Mouse (Mus musculus): ENCODE measurements around the gene Cnbd2. TPM values are rescaled to one million over a fixed set of nuclear protein-coding genes. Genes with fewer than 3 reads are reported as not detected.
A peak's percentile ranks its signal among the peaks of the same experiment; 100 is the strongest.

The Cnbd2 gene
- total and polyA plus RNA-seq, 2 experiments from 2014 or later: 3.3 to 10.0 TPM

DNA sequence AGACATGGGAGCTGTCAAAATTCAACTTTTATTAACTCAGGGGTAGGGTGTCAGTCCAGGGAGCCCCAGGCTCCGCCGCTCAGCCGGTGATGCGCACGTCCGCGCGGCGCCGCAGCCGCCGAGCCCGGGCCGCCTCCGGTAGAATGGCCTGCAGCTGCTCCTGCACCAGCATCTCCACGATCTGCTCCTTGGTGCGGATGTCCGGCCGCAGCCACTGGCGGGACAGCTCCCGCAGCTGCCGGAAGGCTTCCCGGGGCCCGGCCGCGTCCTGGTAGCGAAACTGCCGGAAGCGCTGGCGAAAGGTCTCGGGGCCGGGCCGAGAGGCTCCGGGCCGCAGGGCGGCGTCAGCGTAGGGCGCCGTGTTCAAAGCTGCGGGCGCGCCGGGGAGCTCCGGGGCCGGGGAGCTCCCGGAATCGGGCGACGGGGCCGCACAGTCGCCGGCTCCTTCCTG, 233 bp upstream of the Cnbd2 start:
- Histone ChIP-seq H3K4me2 (ENCODE audit: low read depth, low read length, poor library complexity, severe bottlenecking) (peak overlapping the region; percentile 77), H3K36me3 (ENCODE audit: insufficient read depth, low read length) (no peaks in the 10 kb centered on the region), H3K9ac (replicated peaks; ENCODE audit: low read length, poor library complexity, severe bottlenecking) (peak overlapping the region; percentile 93), H3K9me3 (ENCODE audit: low read length) (no peaks in the 10 kb centered on the region), H3K4me1 (ENCODE audit: insufficient read depth, low read length) (no peaks in the 10 kb centered on the region), H3K4me3 (ENCODE audit: low read depth, low read length) (peak overlapping the region; percentile 89), H3K27ac (ENCODE audit: low read depth, low read length) (peak overlapping the region; percentile 97), H3K27me3 (ENCODE audit: insufficient read depth, low read length) (no peaks in the 10 kb centered on the region)
- WGBS: under 1% methylated on average over 53 of the region's 53 CpGs
- DNase-seq (ENCODE audit: low spot score) (peak; percentile 17), ATAC-seq (ENCODE audit: low FRiP score) (peak; percentile 70)
- TF ChIP-seq CTCF (IDR thresholded peaks at IDR 0.05): no peak

DNA sequence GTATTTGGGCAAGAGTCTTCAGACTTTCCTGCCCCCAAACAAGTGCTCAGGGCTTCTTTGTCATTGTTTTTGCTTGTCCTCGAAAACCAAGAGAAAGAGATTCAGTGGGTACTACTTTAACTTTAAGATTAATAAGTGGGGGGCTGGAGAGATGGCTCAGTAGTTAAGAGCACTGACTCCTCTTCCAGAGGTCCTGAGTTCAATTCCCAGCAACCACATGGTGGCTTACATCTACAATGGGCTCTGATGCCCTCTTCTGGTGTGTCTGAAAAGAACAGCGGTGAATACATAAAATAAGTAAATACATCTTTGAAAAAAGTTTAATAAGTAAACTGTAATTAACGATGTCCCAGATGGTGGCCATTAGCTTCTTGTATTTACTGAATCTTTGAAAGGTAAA, 1.1 kb downstream of the Cnbd2 start:
- H3K9me3 ChIP-seq (ENCODE audit: low read length): no peaks in the 10 kb centered on the region
- H3K9ac ChIP-seq (replicated peaks; ENCODE audit: low read length, poor library complexity, severe bottlenecking): peak overlapping the region; percentile 93; the same call in 1 of the 2 replicates
- WGBS: 56% methylated on average over 3 of the region's 3 CpGs
- peak overlapping the region; percentile 77 for H3K4me2 ChIP-seq (ENCODE audit: low read depth, low read length, poor library complexity, severe bottlenecking)
- H3K4me1 ChIP-seq (ENCODE audit: insufficient read depth, low read length): no peaks in the 10 kb centered on the region
- peak overlapping the region; percentile 89 for H3K4me3 ChIP-seq (ENCODE audit: low read depth, low read length)
- peak overlapping the region; percentile 97; the same call in 1 of the 2 replicates for H3K27ac ChIP-seq (ENCODE audit: low read depth, low read length)
- no peak for DNase-seq (ENCODE audit: low spot score)
- TF ChIP-seq CTCF (IDR thresholded peaks at IDR 0.05): peak; percentile 44
- no peak for ATAC-seq (ENCODE audit: low FRiP score)
- no peaks in the 10 kb centered on the region for H3K36me3 ChIP-seq (ENCODE audit: insufficient read depth, low read length)
- H3K27me3 ChIP-seq (ENCODE audit: insufficient read depth, low read length): no peaks in the 10 kb centered on the region

DNA sequence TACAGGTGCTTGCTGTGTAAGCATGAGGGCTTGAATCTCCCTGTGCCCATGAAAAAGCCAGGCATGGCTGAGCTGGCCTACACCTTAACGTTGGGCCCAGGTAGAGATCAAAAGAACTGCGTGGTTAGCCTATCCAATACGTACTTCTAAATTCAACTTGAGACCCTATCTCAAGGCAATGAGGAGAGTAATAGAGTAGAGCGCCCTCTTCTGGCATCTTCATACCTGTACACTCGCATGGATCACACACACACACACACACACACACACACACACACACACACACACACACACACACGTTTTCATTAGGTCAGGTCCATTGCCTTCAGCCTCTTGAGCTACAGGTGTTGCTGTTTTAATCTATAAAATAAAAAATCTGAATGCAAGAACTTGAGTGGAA, 2.7 kb downstream of the Cnbd2 start:
- H3K9ac ChIP-seq (replicated peaks; ENCODE audit: low read length, poor library complexity, severe bottlenecking): no peak overlapping the region
- DNase-seq (ENCODE audit: low spot score) (no peak), ATAC-seq (ENCODE audit: low FRiP score) (no peak)
- H3K9me3 ChIP-seq (ENCODE audit: low read length): no peaks in the 10 kb centered on the region
- H3K4me2 ChIP-seq (ENCODE audit: low read depth, low read length, poor library complexity, severe bottlenecking): no peak overlapping the region
- 94% methylated on average over 6 of the region's 6 CpGs for WGBS
- no peak overlapping the region for H3K4me3 ChIP-seq (ENCODE audit: low read depth, low read length)
- no peaks in the 10 kb centered on the region for H3K27me3 ChIP-seq (ENCODE audit: insufficient read depth, low read length)
- no peak for TF ChIP-seq CTCF (IDR thresholded peaks at IDR 0.05)
- no peak overlapping the region for H3K27ac ChIP-seq (ENCODE audit: low read depth, low read length)
- H3K4me1 ChIP-seq (ENCODE audit: insufficient read depth, low read length): no peaks in the 10 kb centered on the region
- H3K36me3 ChIP-seq (ENCODE audit: insufficient read depth, low read length): no peaks in the 10 kb centered on the region

DNA sequence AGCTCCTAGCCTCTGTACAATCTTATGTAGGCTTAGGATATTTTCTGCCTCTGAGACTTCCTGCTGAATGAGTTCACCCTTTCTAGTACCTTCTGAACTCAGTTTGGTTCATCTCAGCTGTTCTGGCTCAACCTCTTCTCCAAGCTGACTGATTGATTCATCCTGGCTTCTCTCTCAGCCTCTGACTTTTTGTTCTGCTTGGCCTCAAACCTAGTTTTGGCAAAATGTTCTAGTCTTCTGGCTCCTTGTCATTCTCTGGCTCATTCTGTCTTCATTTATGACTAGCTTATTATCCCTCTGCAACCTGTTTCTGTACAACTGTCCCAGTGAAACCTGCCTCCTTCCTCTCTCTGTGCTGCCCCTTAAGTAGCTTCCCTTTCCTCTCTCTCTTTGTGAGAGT, 6.4 kb downstream of the Cnbd2 start:
- ATAC-seq (ENCODE audit: low FRiP score) (no peak), DNase-seq (ENCODE audit: low spot score) (no peak)
- Histone ChIP-seq H3K27ac (ENCODE audit: low read depth, low read length) (no peak overlapping the region), H3K4me1 (ENCODE audit: insufficient read depth, low read length) (no peaks in the 10 kb centered on the region), H3K27me3 (ENCODE audit: insufficient read depth, low read length) (no peaks in the 10 kb centered on the region), H3K4me3 (ENCODE audit: low read depth, low read length) (no peak overlapping the region), H3K36me3 (ENCODE audit: insufficient read depth, low read length) (no peaks in the 10 kb centered on the region), H3K9me3 (ENCODE audit: low read length) (no peaks in the 10 kb centered on the region), H3K9ac (replicated peaks; ENCODE audit: low read length, poor library complexity, severe bottlenecking) (no peak overlapping the region), H3K4me2 (ENCODE audit: low read depth, low read length, poor library complexity, severe bottlenecking) (no peak overlapping the region)
- no peak for TF ChIP-seq CTCF (IDR thresholded peaks at IDR 0.05)

DNA sequence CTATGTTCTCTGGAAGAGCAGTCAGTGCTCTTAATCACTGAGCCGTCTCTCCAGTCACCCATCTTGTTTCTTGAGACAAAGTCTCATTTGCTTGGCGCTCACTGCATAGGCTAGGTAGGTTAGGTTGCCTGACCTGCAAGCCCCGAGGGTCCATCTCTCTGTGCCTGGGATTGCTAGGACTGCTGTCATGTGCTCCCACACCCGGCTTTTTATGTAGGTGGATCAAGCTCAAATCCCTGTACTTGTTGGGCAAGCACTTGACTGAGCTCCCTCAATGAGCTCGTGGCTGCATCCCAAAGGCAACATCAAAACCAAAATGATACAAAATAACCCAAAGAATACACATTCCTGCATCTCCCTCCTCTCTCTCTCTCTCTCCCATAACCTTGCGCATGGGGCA, 9.4 kb downstream of the Cnbd2 start:
- H3K4me2 ChIP-seq (ENCODE audit: low read depth, low read length, poor library complexity, severe bottlenecking): no peak overlapping the region
- no peak overlapping the region for H3K9ac ChIP-seq (replicated peaks; ENCODE audit: low read length, poor library complexity, severe bottlenecking)
- WGBS: 85% methylated on average over 6 of the region's 6 CpGs
- no peak overlapping the region for H3K4me3 ChIP-seq (ENCODE audit: low read depth, low read length)
- H3K9me3 ChIP-seq (ENCODE audit: low read length): no peaks in the 10 kb centered on the region
- H3K27ac ChIP-seq (ENCODE audit: low read depth, low read length): no peak overlapping the region
- TF ChIP-seq CTCF (IDR thresholded peaks at IDR 0.05): no peak
- H3K27me3 ChIP-seq (ENCODE audit: insufficient read depth, low read length): no peaks in the 10 kb centered on the region
- no peak for ATAC-seq (ENCODE audit: low FRiP score)
- no peaks in the 10 kb centered on the region for H3K4me1 ChIP-seq (ENCODE audit: insufficient read depth, low read length)
- no peak for DNase-seq (ENCODE audit: low spot score)
- H3K36me3 ChIP-seq (ENCODE audit: insufficient read depth, low read length): no peaks in the 10 kb centered on the region

DNA sequence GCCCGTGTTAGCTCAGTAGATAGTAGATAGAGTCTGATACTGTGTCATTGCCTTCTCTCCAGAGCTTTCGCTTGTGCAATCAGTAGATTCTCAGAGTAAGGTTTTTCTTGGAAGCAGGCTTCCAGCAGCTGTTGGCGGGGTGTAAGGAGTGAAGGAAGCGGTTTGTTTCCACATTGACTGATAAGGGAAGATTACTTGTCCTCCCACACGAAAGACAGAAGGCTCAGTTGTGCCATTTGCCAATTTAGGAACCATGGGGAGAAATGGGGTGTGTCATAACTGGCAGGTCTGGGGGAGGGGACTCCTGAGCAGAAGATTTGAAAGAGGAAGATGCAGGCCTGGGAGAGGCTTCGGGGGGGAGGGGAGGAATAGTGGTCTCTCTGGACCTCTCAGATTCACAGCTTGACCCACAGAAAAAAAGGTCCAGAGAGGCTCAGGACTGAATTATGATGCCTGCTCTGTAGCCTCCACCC, 12.1 kb downstream of the Cnbd2 start:
- Histone ChIP-seq H3K27me3 (ENCODE audit: insufficient read depth, low read length) (no peaks in the 10 kb centered on the region), H3K36me3 (ENCODE audit: insufficient read depth, low read length) (no peaks in the 10 kb centered on the region), H3K4me3 (ENCODE audit: low read depth, low read length) (no peak overlapping the region), H3K9me3 (ENCODE audit: low read length) (no peaks in the 10 kb centered on the region), H3K4me1 (ENCODE audit: insufficient read depth, low read length) (no peaks in the 10 kb centered on the region), H3K9ac (replicated peaks; ENCODE audit: low read length, poor library complexity, severe bottlenecking) (no peak overlapping the region), H3K27ac (ENCODE audit: low read depth, low read length) (no peak overlapping the region), H3K4me2 (ENCODE audit: low read depth, low read length, poor library complexity, severe bottlenecking) (no peak overlapping the region)
- DNase-seq (ENCODE audit: low spot score) (peak; percentile 5), ATAC-seq (ENCODE audit: low FRiP score) (no peak)
- 71% methylated on average over 6 of the region's 6 CpGs for WGBS
- no peak for TF ChIP-seq CTCF (IDR thresholded peaks at IDR 0.05)
